Mouse (Mus musculus): ENCODE measurements around the gene Glyatl3. TPM values are rescaled to one million over a fixed set of nuclear protein-coding genes. Genes with fewer than 3 reads are reported as not detected.

Glyatl3 gene
- total RNA-seq (2021) = not detected
- not detected in 2 replicates for polyA plus RNA-seq (2012; rRNA removed)
- long read RNA-seq = 0 reads

- intact Hi-C loops (cut with DNase I) = no loop called here
- H3K4me1 ChIP-seq (ENCODE audit: control insufficient read depth, insufficient read depth, low read length) = no peaks in the 10 kb centered on the region
- no peaks in the 10 kb centered on the region for H3K27me3 ChIP-seq (ENCODE audit: control insufficient read depth, insufficient read depth, low read length)
- 92% methylated on average over 2 of the region's 2 CpGs for WGBS
- no peaks in the 10 kb centered on the region for H3K36me3 ChIP-seq (ENCODE audit: control insufficient read depth, insufficient read depth, low read length)
- H3K27ac ChIP-seq = no peak within 1 kb of the TSS
- H3K9ac ChIP-seq (ENCODE audit: low read depth, low read length) = no peak within 1 kb of the TSS
- DNase-seq = no peak
- H3K4me3 ChIP-seq = no peak within 1 kb of the TSS
- H3K79me2 ChIP-seq (replicated peaks; ENCODE audit: control insufficient read depth, insufficient read depth, low read length) = no peaks in the 10 kb centered on the region
- TF ChIP-seq POLR2A (IDR thresholded peaks at IDR 0.05; ENCODE audit: insufficient read depth, low read depth, low read length) (no peak), EP300 (IDR thresholded peaks at IDR 0.05; ENCODE audit: insufficient read depth, low read depth, low read length) (no peak), CTCF (IDR thresholded peaks at IDR 0.05) (no peak)
These were observed at the start of gene Glyatl3 for GRCm38 (mm10) chr17:40914250-40914649. TSS of gene Glyatl3 (minus strand) at chr17:40914350.

- intact Hi-C loops (cut with DNase I) = no loop called here
- WGBS = 52% methylated on average over 3 of the region's 3 CpGs
- H3K4me3 ChIP-seq = no peak overlapping the region
These were observed 34.4 kb upstream of the Glyatl3 start for GRCm38 (mm10) chr17:40948518-40948917.

GRCm38 (mm10) chr17:40934420-40935231 lies 20.5 kb upstream of the Glyatl3 start, which contains the start of the genes Mut and Cenpq:
TSS of gene Mut (plus strand) at chr17:40934685.
TSS of gene Cenpq (minus strand) at chr17:40935047.
- no peaks in the 10 kb centered on the region for H3K79me2 ChIP-seq (replicated peaks; ENCODE audit: control insufficient read depth, insufficient read depth, low read length)
- H3K27me3 ChIP-seq (ENCODE audit: control insufficient read depth, insufficient read depth, low read length) = no peaks in the 10 kb centered on the region
- under 1% methylated on average over 50 of the region's 50 CpGs for WGBS
- peak; percentile 98 to 99 for DNase-seq
- peak within 1 kb of the TSS; percentile 97 for H3K27ac ChIP-seq
- H3K4me1 ChIP-seq (ENCODE audit: control insufficient read depth, insufficient read depth, low read length) = peaks cover 1% of the 10 kb centered on the region; the same call in 1 of the 2 replicates
- intact Hi-C loops (cut with DNase I) = no loop called here
- TF ChIP-seq EP300 (IDR thresholded peaks at IDR 0.05; ENCODE audit: insufficient read depth, low read depth, low read length) (peak; percentile 91), CTCF (IDR thresholded peaks at IDR 0.05) (0 out of 2 replicates have a peak, but pooled peaks have one; percentile 5), POLR2A (IDR thresholded peaks at IDR 0.05; ENCODE audit: insufficient read depth, low read depth, low read length) (peak; percentile 90)
- peak within 1 kb of the TSS; percentile 60 for H3K4me3 ChIP-seq
- H3K36me3 ChIP-seq (ENCODE audit: control insufficient read depth, insufficient read depth, low read length) = peaks cover 5% of the 10 kb centered on the region
- H3K9ac ChIP-seq (ENCODE audit: low read depth, low read length) = peak within 1 kb of the TSS; percentile 71

More at GRCm38 (mm10) chr17:40948518-40948917, 34.4 kb upstream of the Glyatl3 start:
- no peaks in the 10 kb centered on the region for H3K4me1 ChIP-seq (ENCODE audit: control insufficient read depth, insufficient read depth, low read length)
- H3K27ac ChIP-seq = no peak overlapping the region
- no peak for DNase-seq
- TF ChIP-seq EP300 (IDR thresholded peaks at IDR 0.05; ENCODE audit: insufficient read depth, low read depth, low read length) (no peak), POLR2A (IDR thresholded peaks at IDR 0.05; ENCODE audit: insufficient read depth, low read depth, low read length) (no peak), CTCF (IDR thresholded peaks at IDR 0.05) (no peak)
- H3K36me3 ChIP-seq (ENCODE audit: control insufficient read depth, insufficient read depth, low read length) = peaks cover 7% of the 10 kb centered on the region
- no peaks in the 10 kb centered on the region for H3K27me3 ChIP-seq (ENCODE audit: control insufficient read depth, insufficient read depth, low read length)
- no peak overlapping the region for H3K9ac ChIP-seq (ENCODE audit: low read depth, low read length)
- no peaks in the 10 kb centered on the region for H3K79me2 ChIP-seq (replicated peaks; ENCODE audit: control insufficient read depth, insufficient read depth, low read length)

GRCm38 (mm10) chr17:40933985-40934384 lies 19.8 kb upstream of the Glyatl3 start:
- peaks cover 1% of the 10 kb centered on the region; the same call in 1 of the 2 replicates for H3K4me1 ChIP-seq (ENCODE audit: control insufficient read depth, insufficient read depth, low read length)
- DNase-seq = peak in 1 of 2 experiments; percentile 17
- peaks cover 5% of the 10 kb centered on the region for H3K36me3 ChIP-seq (ENCODE audit: control insufficient read depth, insufficient read depth, low read length)
- 1% methylated on average over 14 of the region's 14 CpGs for WGBS
- H3K79me2 ChIP-seq (replicated peaks; ENCODE audit: control insufficient read depth, insufficient read depth, low read length) = no peaks in the 10 kb centered on the region
- TF ChIP-seq POLR2A (IDR thresholded peaks at IDR 0.05; ENCODE audit: insufficient read depth, low read depth, low read length) (no peak), CTCF (IDR thresholded peaks at IDR 0.05) (no peak), EP300 (IDR thresholded peaks at IDR 0.05; ENCODE audit: insufficient read depth, low read depth, low read length) (no peak)
- peak overlapping the region; percentile 60 for H3K4me3 ChIP-seq
- intact Hi-C loops (cut with DNase I) = no loop called here
- no peaks in the 10 kb centered on the region for H3K27me3 ChIP-seq (ENCODE audit: control insufficient read depth, insufficient read depth, low read length)
- peak overlapping the region; percentile 44 for H3K9ac ChIP-seq (ENCODE audit: low read depth, low read length)
- H3K27ac ChIP-seq = peak overlapping the region; percentile 97

GRCm38 (mm10) chr17:40915499-40915898 lies 1.3 kb upstream of the Glyatl3 start:
- intact Hi-C loops (cut with DNase I) = no loop called here
- Histone ChIP-seq H3K36me3 (ENCODE audit: control insufficient read depth, insufficient read depth, low read length) (no peaks in the 10 kb centered on the region), H3K79me2 (replicated peaks; ENCODE audit: control insufficient read depth, insufficient read depth, low read length) (no peaks in the 10 kb centered on the region), H3K4me3 (no peak overlapping the region), H3K4me1 (ENCODE audit: control insufficient read depth, insufficient read depth, low read length) (no peaks in the 10 kb centered on the region), H3K27ac (no peak overlapping the region), H3K9ac (ENCODE audit: low read depth, low read length) (no peak overlapping the region), H3K27me3 (ENCODE audit: control insufficient read depth, insufficient read depth, low read length) (no peaks in the 10 kb centered on the region)
- WGBS = 83% methylated on average over 2 of the region's 2 CpGs
- no peak for DNase-seq
- TF ChIP-seq POLR2A (IDR thresholded peaks at IDR 0.05; ENCODE audit: insufficient read depth, low read depth, low read length) = no peak
- no peak for TF ChIP-seq CTCF (IDR thresholded peaks at IDR 0.05)

GRCm38 (mm10) chr17:40904721-40905154 lies 9.4 kb downstream of the Glyatl3 start:
- 4% methylated on average over 13 of the region's 14 CpGs for WGBS
- peak in 1 of 2 experiments; percentile 5 for DNase-seq
- H3K27ac ChIP-seq = no peak overlapping the region
- no peaks in the 10 kb centered on the region for H3K79me2 ChIP-seq (replicated peaks; ENCODE audit: control insufficient read depth, insufficient read depth, low read length)
- H3K9ac ChIP-seq (ENCODE audit: low read depth, low read length) = no peak overlapping the region; the same call in 1 of the 2 replicates
- no peak for TF ChIP-seq POLR2A (IDR thresholded peaks at IDR 0.05; ENCODE audit: insufficient read depth, low read depth, low read length)
- TF ChIP-seq EP300 (IDR thresholded peaks at IDR 0.05; ENCODE audit: insufficient read depth, low read depth, low read length) = no peak
- TF ChIP-seq CTCF (IDR thresholded peaks at IDR 0.05) = no peak
- H3K4me3 ChIP-seq = 0 out of 2 replicates have a peak overlapping the region, but pooled peaks have one; percentile 4
- H3K4me1 ChIP-seq (ENCODE audit: control insufficient read depth, insufficient read depth, low read length) = peaks cover 2% of the 10 kb centered on the region
- no peaks in the 10 kb centered on the region for H3K36me3 ChIP-seq (ENCODE audit: control insufficient read depth, insufficient read depth, low read length)
- no peaks in the 10 kb centered on the region for H3K27me3 ChIP-seq (ENCODE audit: control insufficient read depth, insufficient read depth, low read length)
- intact Hi-C loops (cut with DNase I) = no loop called here
